Mouse (Mus musculus): ENCODE results near the gene Fam43b. TPM values are rescaled to one million over a fixed set of nuclear protein-coding genes. Genes with fewer than 3 reads are reported as not detected.
A peak's percentile ranks its signal among the peaks of the same experiment; 100 is the strongest.

Fam43b gene
- polyA plus RNA-seq, 1 experiment from 2014 or later = 0.24 TPM

GRCm38 (mm10) chr4:138407479-138408194, 11.3 kb upstream of the Fam43b start:
- no peaks in the 10 kb centered on the region for H3K9me3 ChIP-seq (ENCODE audit: control insufficient read depth, low read length)
- H3K4me2 ChIP-seq (ENCODE audit: low read depth, low read length) = no peak overlapping the region
- ATAC-seq (ENCODE audit: low read depth) = no peak
- WGBS = 77% methylated on average over 11 of the region's 13 CpGs
- DNase-seq (ENCODE audit: low spot score) = no peak
- H3K27me3 ChIP-seq (replicated peaks; ENCODE audit: control insufficient read depth, insufficient read depth, low read length) = peaks cover 4% of the 10 kb centered on the region; the same call in 1 of the 2 replicates
- H3K4me3 ChIP-seq (ENCODE audit: low read depth, low read length) = no peak overlapping the region
- H3K36me3 ChIP-seq (ENCODE audit: control insufficient read depth, insufficient read depth, low read length) = no peaks in the 10 kb centered on the region
- H3K4me1 ChIP-seq (ENCODE audit: control insufficient read depth, insufficient read depth, low read length) = no peaks in the 10 kb centered on the region
- H3K27ac ChIP-seq (replicated peaks; ENCODE audit: low read depth, low read length) = no peak overlapping the region
- no peak overlapping the region for H3K9ac ChIP-seq (ENCODE audit: low read depth, low read length)

- Histone ChIP-seq H3K4me3 (ENCODE audit: low read depth, low read length) (no peak overlapping the region), H3K27me3 (replicated peaks; ENCODE audit: control insufficient read depth, insufficient read depth, low read length) (no peaks in the 10 kb centered on the region), H3K36me3 (ENCODE audit: control insufficient read depth, insufficient read depth, low read length) (no peaks in the 10 kb centered on the region), H3K27ac (replicated peaks; ENCODE audit: low read depth, low read length) (no peak overlapping the region), H3K4me1 (ENCODE audit: control insufficient read depth, insufficient read depth, low read length) (no peaks in the 10 kb centered on the region), H3K9ac (ENCODE audit: low read depth, low read length) (no peak overlapping the region), H3K4me2 (ENCODE audit: low read depth, low read length) (no peak overlapping the region), H3K9me3 (ENCODE audit: control insufficient read depth, low read length) (no peaks in the 10 kb centered on the region)
- DNase-seq (ENCODE audit: low spot score) = no peak
- ATAC-seq (ENCODE audit: low read depth) = no peak
- 0% methylated on average over 2 of the region's 2 CpGs for WGBS
Measured at GRCm38 (mm10) chr4:138404806-138405205, 8.5 kb upstream of the Fam43b start.

DNA sequence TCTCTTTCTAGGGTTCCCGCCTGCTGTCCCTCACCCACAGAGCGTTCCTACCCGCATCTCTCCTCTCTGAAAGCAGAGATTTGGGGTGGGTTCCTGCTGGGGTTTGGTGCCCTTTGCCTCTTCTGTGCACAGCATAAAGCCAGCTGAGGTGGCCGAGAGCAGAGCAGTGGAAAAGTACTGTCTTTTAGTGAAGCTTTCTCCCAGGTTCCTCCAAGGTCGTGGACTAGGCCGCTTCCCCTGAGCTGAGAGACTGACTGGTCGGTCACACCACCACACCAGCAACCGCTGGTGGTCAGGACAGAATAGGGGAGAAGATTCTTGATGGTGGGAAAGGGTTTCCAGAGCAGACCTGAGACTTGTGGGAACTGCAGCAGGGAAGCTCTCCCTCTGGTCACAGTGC, 383 bp upstream of the Fam43b start:
- no peak overlapping the region for H3K27ac ChIP-seq (replicated peaks; ENCODE audit: low read depth, low read length)
- peaks cover 77% of the 10 kb centered on the region for H3K27me3 ChIP-seq (replicated peaks; ENCODE audit: control insufficient read depth, insufficient read depth, low read length)
- H3K4me1 ChIP-seq (ENCODE audit: control insufficient read depth, insufficient read depth, low read length) = peaks cover 3% of the 10 kb centered on the region; the same call in 1 of the 2 replicates
- peak overlapping the region; percentile 64 for H3K4me2 ChIP-seq (ENCODE audit: low read depth, low read length)
- DNase-seq (ENCODE audit: low spot score) (no peak), ATAC-seq (ENCODE audit: low read depth) (no peak)
- 5% methylated on average over 8 of the region's 8 CpGs for WGBS
- H3K36me3 ChIP-seq (ENCODE audit: control insufficient read depth, insufficient read depth, low read length) = no peaks in the 10 kb centered on the region
- peak overlapping the region; percentile 40 for H3K4me3 ChIP-seq (ENCODE audit: low read depth, low read length)
- no peaks in the 10 kb centered on the region for H3K9me3 ChIP-seq (ENCODE audit: control insufficient read depth, low read length)
- no peak overlapping the region for H3K9ac ChIP-seq (ENCODE audit: low read depth, low read length)

DNA sequence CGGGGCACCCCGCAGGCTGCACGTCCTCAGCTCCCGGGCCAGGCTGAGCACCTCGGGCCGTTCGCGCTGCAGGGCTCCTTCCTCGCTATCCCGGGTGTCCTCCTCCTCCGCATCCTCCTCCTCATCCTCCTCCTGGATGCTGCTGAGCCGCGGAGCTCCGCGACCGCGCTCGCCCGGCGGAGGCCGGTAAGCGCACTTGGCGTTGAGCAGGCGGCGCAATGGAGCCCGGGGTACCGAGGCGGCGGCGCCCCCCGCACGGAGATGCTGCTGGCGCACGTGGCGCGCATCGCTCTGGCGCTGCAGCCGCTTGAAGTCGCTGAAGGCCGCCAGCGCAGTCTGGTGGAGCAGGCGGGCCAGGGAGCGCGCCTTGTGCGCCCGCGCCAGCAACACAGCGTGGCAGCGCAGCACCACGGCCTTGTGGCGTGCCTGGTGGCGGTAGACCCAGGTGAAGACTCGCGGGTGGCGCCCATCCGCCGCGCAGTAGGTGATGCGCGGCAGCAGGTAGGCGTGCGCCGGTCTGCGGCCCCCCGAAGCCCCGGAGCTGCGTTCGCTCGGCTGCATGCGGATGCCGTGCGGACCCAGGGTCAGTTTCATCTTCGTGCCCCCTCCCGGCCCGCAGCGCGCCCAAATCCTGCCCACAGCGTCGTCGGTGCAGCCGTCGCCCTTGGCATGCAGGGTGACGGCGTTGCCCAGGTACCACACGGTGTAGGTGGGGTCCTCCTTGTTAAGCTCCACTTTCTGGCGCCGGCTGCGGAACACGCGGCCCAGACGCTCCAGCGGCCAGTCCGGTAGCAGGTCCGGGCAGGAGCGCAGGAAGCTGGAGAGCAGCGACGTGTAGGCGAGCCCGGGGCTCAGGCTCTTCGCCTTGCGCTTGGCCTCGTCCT, 999 bp downstream of the Fam43b start:
- Histone ChIP-seq H3K9ac (ENCODE audit: low read depth, low read length) (peak overlapping the region; percentile 42; the same call in 1 of the 2 replicates), H3K4me3 (ENCODE audit: low read depth, low read length) (peak overlapping the region; percentile 40), H3K4me2 (ENCODE audit: low read depth, low read length) (peak overlapping the region; percentile 64), H3K4me1 (ENCODE audit: control insufficient read depth, insufficient read depth, low read length) (peaks cover 3% of the 10 kb centered on the region; the same call in 1 of the 2 replicates), H3K36me3 (ENCODE audit: control insufficient read depth, insufficient read depth, low read length) (no peaks in the 10 kb centered on the region), H3K9me3 (ENCODE audit: control insufficient read depth, low read length) (no peaks in the 10 kb centered on the region), H3K27me3 (replicated peaks; ENCODE audit: control insufficient read depth, insufficient read depth, low read length) (peaks cover 80% of the 10 kb centered on the region), H3K27ac (replicated peaks; ENCODE audit: low read depth, low read length) (no peak overlapping the region)
- DNase-seq (ENCODE audit: low spot score) (peak; percentile 24), ATAC-seq (ENCODE audit: low read depth) (no peak; the same call in 1 of the 2 replicates)
- WGBS = 1% methylated on average over 40 of the region's 103 CpGs

GRCm38 (mm10) chr4:138393703-138394102, 2.6 kb downstream of the Fam43b start:
- H3K9ac ChIP-seq (ENCODE audit: low read depth, low read length) = no peak overlapping the region
- peaks cover 72% of the 10 kb centered on the region for H3K27me3 ChIP-seq (replicated peaks; ENCODE audit: control insufficient read depth, insufficient read depth, low read length)
- ATAC-seq (ENCODE audit: low read depth) (no peak), DNase-seq (ENCODE audit: low spot score) (no peak)
- no peak overlapping the region for H3K4me3 ChIP-seq (ENCODE audit: low read depth, low read length)
- H3K9me3 ChIP-seq (ENCODE audit: control insufficient read depth, low read length) = no peaks in the 10 kb centered on the region
- no peak overlapping the region for H3K27ac ChIP-seq (replicated peaks; ENCODE audit: low read depth, low read length)
- no peak overlapping the region for H3K4me2 ChIP-seq (ENCODE audit: low read depth, low read length)
- H3K36me3 ChIP-seq (ENCODE audit: control insufficient read depth, insufficient read depth, low read length) = no peaks in the 10 kb centered on the region
- H3K4me1 ChIP-seq (ENCODE audit: control insufficient read depth, insufficient read depth, low read length) = peaks cover 3% of the 10 kb centered on the region; the same call in 1 of the 2 replicates
- 45% methylated on average over 7 of the region's 7 CpGs for WGBS

GRCm38 (mm10) chr4:138383789-138384188, 12.5 kb downstream of the Fam43b start:
- ATAC-seq (ENCODE audit: low read depth) (no peak), DNase-seq (ENCODE audit: low spot score) (no peak)
- no peaks in the 10 kb centered on the region for H3K9me3 ChIP-seq (ENCODE audit: control insufficient read depth, low read length)
- WGBS = 63% methylated on average over 4 of the region's 4 CpGs
- no peak overlapping the region for H3K27ac ChIP-seq (replicated peaks; ENCODE audit: low read depth, low read length)
- no peaks in the 10 kb centered on the region for H3K4me1 ChIP-seq (ENCODE audit: control insufficient read depth, insufficient read depth, low read length)
- H3K4me3 ChIP-seq (ENCODE audit: low read depth, low read length) = no peak overlapping the region
- no peaks in the 10 kb centered on the region for H3K36me3 ChIP-seq (ENCODE audit: control insufficient read depth, insufficient read depth, low read length)
- no peak overlapping the region for H3K4me2 ChIP-seq (ENCODE audit: low read depth, low read length)
- no peaks in the 10 kb centered on the region for H3K27me3 ChIP-seq (replicated peaks; ENCODE audit: control insufficient read depth, insufficient read depth, low read length)
- no peak overlapping the region for H3K9ac ChIP-seq (ENCODE audit: low read depth, low read length)

- 68% methylated on average over 6 of the region's 6 CpGs for WGBS
- DNase-seq (ENCODE audit: low spot score) (no peak), ATAC-seq (ENCODE audit: low read depth) (no peak)
Measured at GRCm38 (mm10) chr4:138382462-138382861, 13.9 kb downstream of the Fam43b start.

DNA sequence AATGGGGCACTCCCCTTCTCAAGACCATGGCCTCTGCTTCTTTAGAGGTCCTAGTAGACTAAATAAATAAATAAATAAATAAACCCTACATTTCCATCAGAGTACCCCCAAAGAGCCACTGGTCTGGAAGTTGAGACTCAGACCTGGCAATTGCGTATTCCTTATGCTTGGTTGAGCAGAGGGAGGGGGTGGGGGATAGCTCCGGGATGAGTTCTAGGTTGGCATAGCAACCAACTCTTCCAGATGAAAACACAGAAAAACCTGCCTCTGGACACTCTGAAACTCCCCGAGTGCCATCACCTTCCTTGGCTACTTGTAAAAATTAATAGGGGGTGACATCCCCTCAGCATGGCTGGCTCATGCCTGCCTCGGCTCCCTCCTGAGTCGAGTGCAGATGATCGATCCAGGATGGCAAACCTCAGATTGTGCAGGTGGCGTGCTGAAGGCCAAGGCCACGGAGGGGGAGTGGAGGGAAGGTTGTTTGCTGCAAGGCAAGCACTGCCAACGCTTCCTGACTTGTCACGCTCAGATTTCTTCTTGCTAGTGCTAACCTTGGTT, 16.1 kb downstream of the Fam43b start:
- Histone ChIP-seq H3K9ac (ENCODE audit: low read depth, low read length) (no peak overlapping the region), H3K9me3 (ENCODE audit: control insufficient read depth, low read length) (no peaks in the 10 kb centered on the region), H3K36me3 (ENCODE audit: control insufficient read depth, insufficient read depth, low read length) (no peaks in the 10 kb centered on the region), H3K4me3 (ENCODE audit: low read depth, low read length) (no peak overlapping the region), H3K4me1 (ENCODE audit: control insufficient read depth, insufficient read depth, low read length) (no peaks in the 10 kb centered on the region), H3K4me2 (ENCODE audit: low read depth, low read length) (no peak overlapping the region), H3K27ac (replicated peaks; ENCODE audit: low read depth, low read length) (no peak overlapping the region), H3K27me3 (replicated peaks; ENCODE audit: control insufficient read depth, insufficient read depth, low read length) (no peaks in the 10 kb centered on the region)
- DNase-seq (ENCODE audit: low spot score) (no peak), ATAC-seq (ENCODE audit: low read depth) (no peak; the same call in 1 of the 2 replicates)
- 43% methylated on average over 10 of the region's 10 CpGs for WGBS

More at GRCm38 (mm10) chr4:138382462-138382861, 13.9 kb downstream of the Fam43b start:
- Histone ChIP-seq H3K4me3 (ENCODE audit: low read depth, low read length) (no peak overlapping the region), H3K4me2 (ENCODE audit: low read depth, low read length) (no peak overlapping the region), H3K36me3 (ENCODE audit: control insufficient read depth, insufficient read depth, low read length) (no peaks in the 10 kb centered on the region), H3K27me3 (replicated peaks; ENCODE audit: control insufficient read depth, insufficient read depth, low read length) (no peaks in the 10 kb centered on the region), H3K9me3 (ENCODE audit: control insufficient read depth, low read length) (no peaks in the 10 kb centered on the region), H3K27ac (replicated peaks; ENCODE audit: low read depth, low read length) (no peak overlapping the region), H3K4me1 (ENCODE audit: control insufficient read depth, insufficient read depth, low read length) (no peaks in the 10 kb centered on the region), H3K9ac (ENCODE audit: low read depth, low read length) (no peak overlapping the region)
